Mouse (Mus musculus): ENCODE results near the gene Gm10961. TPM values are rescaled to one million over a fixed set of nuclear protein-coding genes. Genes with fewer than 3 reads are reported as not detected.

Gene Gm10961
- polyA plus RNA-seq, 1 experiment, result not detected

- H3K4me3 ChIP-seq (ENCODE audit: insufficient read depth, low read length), result no peak overlapping the region
- no peak overlapping the region for H3K27ac ChIP-seq (ENCODE audit: insufficient read depth, low read depth, low read length)
- TF ChIP-seq POLR2A (IDR thresholded peaks at IDR 0.05; ENCODE audit: borderline replicate concordance, low read depth, low read length), result no peak
- no peak for TF ChIP-seq CTCF (IDR thresholded peaks at IDR 0.05; ENCODE audit: low read depth, low read length)
- no peaks in the 10 kb centered on the region for H3K4me1 ChIP-seq (ENCODE audit: control insufficient read depth, insufficient read depth, low read length)
Measured at GRCm38 (mm10) chr3:107611394-107611793, 19.7 kb upstream of the Gm10961 start.

GRCm38 (mm10) chr3:107612902-107613525, 18.1 kb upstream of the Gm10961 start:
- Histone ChIP-seq H3K27ac (ENCODE audit: insufficient read depth, low read depth, low read length) (no peak overlapping the region), H3K4me1 (ENCODE audit: control insufficient read depth, insufficient read depth, low read length) (no peaks in the 10 kb centered on the region), H3K4me3 (ENCODE audit: insufficient read depth, low read length) (no peak overlapping the region)
- peak; percentile 24; the same call in 1 of the 2 replicates for TF ChIP-seq CTCF (IDR thresholded peaks at IDR 0.05; ENCODE audit: low read depth, low read length)
- no peak for TF ChIP-seq POLR2A (IDR thresholded peaks at IDR 0.05; ENCODE audit: borderline replicate concordance, low read depth, low read length)

- Histone ChIP-seq H3K27ac (ENCODE audit: insufficient read depth, low read depth, low read length) (no peak overlapping the region), H3K4me3 (ENCODE audit: insufficient read depth, low read length) (no peak overlapping the region), H3K4me1 (ENCODE audit: control insufficient read depth, insufficient read depth, low read length) (no peaks in the 10 kb centered on the region)
- TF ChIP-seq POLR2A (IDR thresholded peaks at IDR 0.05; ENCODE audit: borderline replicate concordance, low read depth, low read length), result no peak
- TF ChIP-seq CTCF (IDR thresholded peaks at IDR 0.05; ENCODE audit: low read depth, low read length), result no peak
Measured at GRCm38 (mm10) chr3:107617800-107618199, 13.3 kb upstream of the Gm10961 start.

GRCm38 (mm10) chr3:107619911-107620310, 11.2 kb upstream of the Gm10961 start:
- Histone ChIP-seq H3K4me3 (ENCODE audit: insufficient read depth, low read length) (no peak overlapping the region), H3K27ac (ENCODE audit: insufficient read depth, low read depth, low read length) (no peak overlapping the region), H3K4me1 (ENCODE audit: control insufficient read depth, insufficient read depth, low read length) (no peaks in the 10 kb centered on the region)
- TF ChIP-seq CTCF (IDR thresholded peaks at IDR 0.05; ENCODE audit: low read depth, low read length) (no peak), POLR2A (IDR thresholded peaks at IDR 0.05; ENCODE audit: borderline replicate concordance, low read depth, low read length) (no peak)

GRCm38 (mm10) chr3:107621286-107622075, 9.6 kb upstream of the Gm10961 start:
- Histone ChIP-seq H3K4me1 (ENCODE audit: control insufficient read depth, insufficient read depth, low read length) (no peaks in the 10 kb centered on the region), H3K27ac (ENCODE audit: insufficient read depth, low read depth, low read length) (no peak overlapping the region), H3K4me3 (ENCODE audit: insufficient read depth, low read length) (no peak overlapping the region)
- TF ChIP-seq CTCF (IDR thresholded peaks at IDR 0.05; ENCODE audit: low read depth, low read length), result no peak
- no peak for TF ChIP-seq POLR2A (IDR thresholded peaks at IDR 0.05; ENCODE audit: borderline replicate concordance, low read depth, low read length)

- H3K4me1 ChIP-seq (ENCODE audit: control insufficient read depth, insufficient read depth, low read length), result no peaks in the 10 kb centered on the region
- H3K4me3 ChIP-seq (ENCODE audit: insufficient read depth, low read length), result no peak overlapping the region
- no peak overlapping the region for H3K27ac ChIP-seq (ENCODE audit: insufficient read depth, low read depth, low read length)
- TF ChIP-seq POLR2A (IDR thresholded peaks at IDR 0.05; ENCODE audit: borderline replicate concordance, low read depth, low read length) (no peak), CTCF (IDR thresholded peaks at IDR 0.05; ENCODE audit: low read depth, low read length) (no peak)
Measured at GRCm38 (mm10) chr3:107622537-107622936, 8.6 kb upstream of the Gm10961 start.

- Histone ChIP-seq H3K4me1 (ENCODE audit: control insufficient read depth, insufficient read depth, low read length) (no peaks in the 10 kb centered on the region), H3K27ac (ENCODE audit: insufficient read depth, low read depth, low read length) (no peak overlapping the region), H3K4me3 (ENCODE audit: insufficient read depth, low read length) (no peak overlapping the region)
- TF ChIP-seq CTCF (IDR thresholded peaks at IDR 0.05; ENCODE audit: low read depth, low read length) (no peak), POLR2A (IDR thresholded peaks at IDR 0.05; ENCODE audit: borderline replicate concordance, low read depth, low read length) (no peak)
Measured at GRCm38 (mm10) chr3:107624424-107624823, 6.7 kb upstream of the Gm10961 start.

- Histone ChIP-seq H3K4me1 (ENCODE audit: control insufficient read depth, insufficient read depth, low read length) (peaks cover 3% of the 10 kb centered on the region; the same call in 1 of the 2 replicates), H3K27ac (ENCODE audit: insufficient read depth, low read depth, low read length) (no peak overlapping the region), H3K4me3 (ENCODE audit: insufficient read depth, low read length) (no peak overlapping the region)
- TF ChIP-seq CTCF (IDR thresholded peaks at IDR 0.05; ENCODE audit: low read depth, low read length) (no peak), POLR2A (IDR thresholded peaks at IDR 0.05; ENCODE audit: borderline replicate concordance, low read depth, low read length) (no peak)
Measured at GRCm38 (mm10) chr3:107625536-107625935, 5.6 kb upstream of the Gm10961 start.

GRCm38 (mm10) chr3:107626751-107627150, 4.4 kb upstream of the Gm10961 start:
- H3K4me1 ChIP-seq (ENCODE audit: control insufficient read depth, insufficient read depth, low read length), result peaks cover 3% of the 10 kb centered on the region; the same call in 1 of the 2 replicates
- TF ChIP-seq POLR2A (IDR thresholded peaks at IDR 0.05; ENCODE audit: borderline replicate concordance, low read depth, low read length), result no peak
- no peak for TF ChIP-seq CTCF (IDR thresholded peaks at IDR 0.05; ENCODE audit: low read depth, low read length)
- H3K27ac ChIP-seq (ENCODE audit: insufficient read depth, low read depth, low read length), result no peak overlapping the region
- H3K4me3 ChIP-seq (ENCODE audit: insufficient read depth, low read length), result no peak overlapping the region

GRCm38 (mm10) chr3:107627641-107628040, 3.5 kb upstream of the Gm10961 start:
- no peak for TF ChIP-seq CTCF (IDR thresholded peaks at IDR 0.05; ENCODE audit: low read depth, low read length)
- no peak for TF ChIP-seq POLR2A (IDR thresholded peaks at IDR 0.05; ENCODE audit: borderline replicate concordance, low read depth, low read length)
- H3K27ac ChIP-seq (ENCODE audit: insufficient read depth, low read depth, low read length), result no peak overlapping the region
- no peak overlapping the region for H3K4me3 ChIP-seq (ENCODE audit: insufficient read depth, low read length)
- H3K4me1 ChIP-seq (ENCODE audit: control insufficient read depth, insufficient read depth, low read length), result peaks cover 7% of the 10 kb centered on the region
